Mouse (Mus musculus) G1E (cell line): ENCODE data around the gene Lrrc45.

ENCODE experiments used
- CTCF ChIP-seq: IDR thresholded peaks from 2 replicates; pipeline ENCODE4 v1.5.1; 2012; ENCODE audit warnings: low read depth, low read length, inconsistent platforms, mixed read lengths
- GATA1 ChIP-seq: IDR thresholded peaks from 2 replicates; pipeline ENCODE4 v1.6.1; 2012; ENCODE audit warnings: borderline replicate concordance, low read length, inconsistent platforms, mixed read lengths
- GATA2 ChIP-seq: IDR thresholded peaks from 2 replicates; pipeline ENCODE4 v1.6.1; 2012; ENCODE audit warnings: low read depth, low read length, inconsistent platforms, borderline replicate concordance
- POLR2AphosphoS5 ChIP-seq: IDR thresholded peaks from 2 replicates; pipeline ENCODE4 v1.6.1; 2012; ENCODE audit warnings: low read depth, low read length, inconsistent platforms; ENCODE audit not compliant: insufficient replicate concordance
- TAL1 ChIP-seq: conservative IDR thresholded peaks from 2 replicates; pipeline ENCODE4 v1.6.1; 2012; ENCODE audit warnings: low read depth, low read length, inconsistent platforms, mixed read lengths

GRCm38 (mm10) chr11:120704486-120705325 is 9.0 kb upstream of the Lrrc45 start:
- TF ChIP-seq CTCF = no peak
- no peak for TF ChIP-seq TAL1
- no peak for TF ChIP-seq GATA1
- TF ChIP-seq GATA2 = no peak
- TF ChIP-seq POLR2AphosphoS5 = no peak
